Mouse (Mus musculus) liver, embryonic 12.5 days (tissue): ENCODE measurements around the gene Clec4b2. TPM values are rescaled to one million over a fixed set of nuclear protein-coding genes. Genes with fewer than 3 reads are reported as not detected.
"Not testable (repeated sequence)": the region's sequence is repeated elsewhere in the genome, so short reads cannot be mapped to it uniquely, and the experiment has no call there.

Source experiments
- ATAC-seq: fragments of 200-750 bp; cut with Nextera tagmentation; 2 replicates; pipeline ENCODE4 v1.8.0; 2017; ENCODE audit warnings: moderate number of reproducible peaks, mild to moderate bottlenecking, moderate library complexity
- H3K27ac ChIP-seq: fragments of 300-500 bp; sonication (generic); 2 replicates; pipeline ENCODE4 v1.5.1; 2016; ENCODE audit warnings: mild to moderate bottlenecking
- H3K27me3 ChIP-seq: fragments of 300-500 bp; sonication (generic); replicated peaks from 2 replicates; pipeline ENCODE4 v1.6.1; 2016; ENCODE audit warnings: mild to moderate bottlenecking, moderate library complexity
- H3K36me3 ChIP-seq: fragments of 300-500 bp; sonication (generic); 2 replicates; pipeline ENCODE4 v1.6.1; 2016; ENCODE audit warnings: mild to moderate bottlenecking, moderate library complexity
- H3K4me1 ChIP-seq: fragments of 300-500 bp; sonication (generic); 2 replicates; pipeline ENCODE4 v1.6.1; 2016
- H3K4me2 ChIP-seq: fragments of 300-500 bp; sonication (generic); 2 replicates; pipeline ENCODE4 v1.6.1; 2016; ENCODE audit warnings: mild to moderate bottlenecking, moderate library complexity
- H3K4me3 ChIP-seq: fragments of 300-500 bp; sonication (generic); 2 replicates; pipeline ENCODE4 v1.5.1; 2016; ENCODE audit warnings: mild to moderate bottlenecking, moderate library complexity
- H3K9ac ChIP-seq: fragments of 300-500 bp; sonication (generic); 2 replicates; pipeline ENCODE4 v1.6.1; 2016; ENCODE audit warnings: mild to moderate bottlenecking, moderate library complexity
- H3K9me3 ChIP-seq: fragments of 300-500 bp; sonication (generic); replicated peaks from 2 replicates; pipeline ENCODE4 v1.6.1; 2016; ENCODE audit warnings: mild to moderate bottlenecking, moderate library complexity
- WGBS: fragments of 180-500 bp; shearing (Covaris S2); methylation state at CpG from one replicate; pipeline ENCODE4 v1.1.7; 2016; ENCODE audit not compliant: insufficient replicate concordance; 5-methylcytosine and 5-hydroxymethylcytosine counted together
- polyA plus RNA-seq: library from polyadenylated mRNA; unstranded; fragments of >200 nt; fragmentation: Nextera tagmentation; extraction: Ambion mirVana; gene quantifications from 2 replicates; pipeline ENCODE4 v1.2.1, GENCODE M21; 2016

Clec4b2 gene
- polyA plus RNA-seq, 1 experiment from 2014 or later, result not detected

DNA sequence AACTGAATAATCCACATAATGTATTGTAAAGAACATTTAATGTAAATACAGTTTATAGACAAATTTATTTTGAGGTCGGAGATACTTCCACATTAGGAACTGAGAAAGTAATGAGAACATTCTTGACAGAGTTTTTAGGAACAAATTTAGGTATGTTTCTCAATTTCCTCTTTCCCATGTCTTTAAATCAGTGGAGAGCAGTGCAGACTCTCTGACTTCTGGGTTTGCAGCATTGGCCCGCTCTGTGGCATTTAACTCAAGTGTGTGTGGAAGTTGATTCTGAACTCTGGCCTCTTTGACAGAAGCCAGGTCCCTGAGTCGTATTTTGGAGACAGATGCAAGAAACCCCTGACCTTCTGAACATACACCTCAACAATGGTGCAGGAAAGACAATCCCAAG, 57.0 kb downstream of the Clec4b2 start, which contains the start of gene Clec4n:
Clec4n (plus strand) TSS at position 200 of the 400 bp plus-strand sequence.
- H3K36me3 ChIP-seq, result no peaks in the 10 kb centered on the region
- H3K27ac ChIP-seq, result no peak within 1 kb of the TSS
- 42% methylated on average over 3 of the region's 3 CpGs for whole genome bisulfite sequencing

GRCm38 (mm10) chr6:123231149-123231548, 58.5 kb downstream of the Clec4b2 start:
- ATAC-seq, result no peak
- Histone ChIP-seq H3K9ac (no peak overlapping the region), H3K36me3 (no peaks in the 10 kb centered on the region), H3K4me2 (no peak overlapping the region), H3K27ac (no peak overlapping the region), H3K9me3 (no peaks in the 10 kb centered on the region), H3K4me1 (no peaks in the 10 kb centered on the region), H3K27me3 (no peaks in the 10 kb centered on the region), H3K4me3 (no peak overlapping the region)
- WGBS, result 48% methylated on average over 2 of the region's 2 CpGs

More for the DNA sequence above, 57.0 kb downstream of the Clec4b2 start, which contains the start of gene Clec4n:
- Histone ChIP-seq H3K4me1 (no peaks in the 10 kb centered on the region), H3K9me3 (no peaks in the 10 kb centered on the region), H3K27me3 (no peaks in the 10 kb centered on the region), H3K4me3 (no peak within 1 kb of the TSS), H3K4me2 (no peak within 1 kb of the TSS), H3K9ac (no peak within 1 kb of the TSS)
- ATAC-seq, result no peak

DNA sequence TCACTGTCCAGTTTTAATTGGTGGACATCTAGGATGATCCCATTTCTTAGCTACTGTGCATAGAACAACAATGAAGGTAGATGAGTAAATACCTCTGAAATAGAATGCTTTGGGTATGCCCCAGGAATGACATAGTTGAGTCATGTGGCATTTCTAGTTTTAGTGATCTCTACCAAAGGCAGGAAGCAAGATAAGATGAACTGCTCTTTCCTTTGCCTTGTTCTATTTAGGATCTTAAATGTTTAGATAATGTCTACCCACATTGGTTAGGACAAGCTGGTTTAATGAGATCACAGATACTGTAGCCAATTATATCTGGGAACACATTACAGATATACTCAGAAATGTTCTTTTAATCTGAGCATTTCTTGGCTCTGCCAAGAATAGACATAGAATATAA, 64.9 kb downstream of the Clec4b2 start:
- Histone ChIP-seq H3K27ac (no peak overlapping the region), H3K27me3 (no peaks in the 10 kb centered on the region), H3K4me2 (no peak overlapping the region), H3K9ac (no peak overlapping the region), H3K4me1 (no peaks in the 10 kb centered on the region), H3K4me3 (no peak overlapping the region), H3K9me3 (no peaks in the 10 kb centered on the region), H3K36me3 (no peaks in the 10 kb centered on the region)
- ATAC-seq, result no peak

GRCm38 (mm10) chr6:123244201-123244600, 71.5 kb downstream of the Clec4b2 start:
- Histone ChIP-seq H3K9me3 (no peaks in the 10 kb centered on the region), H3K36me3 (no peaks in the 10 kb centered on the region), H3K27me3 (no peaks in the 10 kb centered on the region), H3K4me3 (no peak overlapping the region), H3K9ac (no peak overlapping the region), H3K27ac (no peak overlapping the region), H3K4me2 (no peak overlapping the region), H3K4me1 (no peaks in the 10 kb centered on the region)
- 67% methylated on average over 5 of the region's 5 CpGs for WGBS
- ATAC-seq, result no peak

GRCm38 (mm10) chr6:123248862-123249261, 76.2 kb downstream of the Clec4b2 start:
- H3K27me3 ChIP-seq, H3K36me3 ChIP-seq, H3K9ac ChIP-seq, ATAC-seq, H3K4me2 ChIP-seq, H3K27ac ChIP-seq, H3K4me1 ChIP-seq, H3K4me3 ChIP-seq, H3K9me3 ChIP-seq: not testable (repeated sequence)
- 71% methylated on average over 2 of the region's 2 CpGs for WGBS

DNA sequence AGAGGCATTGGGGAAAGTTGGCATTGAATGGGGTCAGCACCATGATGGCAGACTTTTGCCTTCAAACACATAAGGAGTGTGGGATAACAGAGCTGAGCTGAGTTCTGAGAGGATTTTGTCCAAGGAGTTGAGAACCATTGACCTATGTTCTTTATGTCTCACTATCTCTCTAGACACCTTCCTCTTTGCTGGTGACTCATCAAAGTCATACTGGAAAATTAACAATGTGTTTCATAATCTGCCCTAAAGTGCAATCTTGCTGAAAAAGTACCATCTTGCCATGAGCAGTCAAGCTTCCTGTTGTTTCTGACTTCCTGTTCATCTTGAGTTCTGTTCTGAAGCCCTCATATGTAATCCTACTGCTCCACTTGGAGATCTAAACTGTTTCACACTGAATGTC, 80.0 kb downstream of the Clec4b2 start:
- Histone ChIP-seq H3K9ac (no peak overlapping the region), H3K9me3 (no peaks in the 10 kb centered on the region), H3K27me3 (no peaks in the 10 kb centered on the region), H3K4me1 (no peaks in the 10 kb centered on the region), H3K36me3 (no peaks in the 10 kb centered on the region), H3K4me3 (no peak overlapping the region), H3K4me2 (no peak overlapping the region), H3K27ac (no peak overlapping the region)
- ATAC-seq, result no peak; the same call in 1 of the 2 replicates

Other genes with a start within 250 kb of the Clec4b2 start
- gene Clec4a3, start 220.4 kb upstream of the Clec4b2 start, polyA plus RNA-seq, result 1.2 TPM in 2 replicates
- not detected in 2 replicates for gene Clec4a4, start 182.5 kb upstream of the Clec4b2 start, polyA plus RNA-seq
- gene Clec4b1, start 122.9 kb upstream of the Clec4b2 start, polyA plus RNA-seq, result not detected in 2 replicates
- gene Clec4a2, start 66.5 kb upstream of the Clec4b2 start, polyA plus RNA-seq, result 2.5 and 3.3 TPM in 2 replicates
- 4.8 and 6.4 TPM in 2 replicates for gene Clec4n, start 57.0 kb downstream of the Clec4b2 start, polyA plus RNA-seq
- gene Clec4d, start 89.2 kb downstream of the Clec4b2 start, polyA plus RNA-seq, result 0.71 and 0.98 TPM in 2 replicates
- gene Clec4e, start 117.0 kb downstream of the Clec4b2 start, polyA plus RNA-seq, result 0.44 and 0.60 TPM in 2 replicates
- gene Vmn2r19, start 135.4 kb downstream of the Clec4b2 start, polyA plus RNA-seq, result not detected in 2 replicates
- gene Vmn2r20, start 245.2 kb downstream of the Clec4b2 start, polyA plus RNA-seq, result not detected in 2 replicates